Mouse (Mus musculus) kidney, embryonic 16.5 days (tissue): ENCODE measurements around the gene Dnaaf3. TPM values are rescaled to one million over a fixed set of nuclear protein-coding genes. Genes with fewer than 3 reads are reported as not detected.

ENCODE experiments used
- ATAC-seq: fragments of 200-750 bp; cut with Nextera tagmentation; 2 replicates; pipeline ENCODE4 v1.8.0; 2017; ENCODE audit warnings: moderate TSS enrichment; ENCODE audit not compliant: low FRiP score, low TSS enrichment
- H3K27ac ChIP-seq: fragments of 300-500 bp; sonication (generic); 2 replicates; pipeline ENCODE4 v1.5.1; 2014; ENCODE audit warnings: low read length
- H3K27me3 ChIP-seq: fragments of 300-500 bp; sonication (generic); 2 replicates; pipeline ENCODE4 v1.6.1; 2014; ENCODE audit warnings: low read length, control low read depth, mixed read lengths; ENCODE audit not compliant: insufficient read depth
- H3K36me3 ChIP-seq: fragments of 300-500 bp; sonication (generic); 2 replicates; pipeline ENCODE4 v1.6.1; 2014; ENCODE audit warnings: low read length, control low read depth, mixed read lengths; ENCODE audit not compliant: insufficient read depth
- H3K4me1 ChIP-seq: fragments of 300-500 bp; sonication (generic); 2 replicates; pipeline ENCODE4 v1.6.1; 2014; ENCODE audit warnings: low read length, control low read depth, mixed read lengths; ENCODE audit not compliant: insufficient read depth
- H3K4me2 ChIP-seq: fragments of 300-500 bp; sonication (generic); replicated peaks from 2 replicates; pipeline ENCODE4 v1.6.1; 2014; ENCODE audit warnings: low read depth, low read length
- H3K4me3 ChIP-seq: fragments of 300-500 bp; sonication (generic); 2 replicates; pipeline ENCODE4 v1.5.1; 2014; ENCODE audit warnings: mild to moderate bottlenecking, low read length
- H3K9ac ChIP-seq: fragments of 300-500 bp; sonication (generic); replicated peaks from 2 replicates; pipeline ENCODE4 v1.6.1; 2014; ENCODE audit warnings: low read length
- H3K9me3 ChIP-seq: fragments of 300-500 bp; sonication (generic); 2 replicates; pipeline ENCODE4 v1.6.1; 2016; ENCODE audit warnings: low read length, control low read depth
- WGBS: fragments of 180-500 bp; shearing (Covaris S2); extraction: QIAGEN DNeasy Blood & Tissue Kit; methylation state at CpG from one replicate; pipeline ENCODE4 v1.1.7; 2014; 5-methylcytosine and 5-hydroxymethylcytosine counted together
- polyA plus RNA-seq: library from polyadenylated mRNA; unstranded; fragments of >200 nt; fragmentation: Nextera tagmentation; extraction: Ambion mirVana; gene quantifications from 2 replicates; pipeline ENCODE4 v1.2.1, GENCODE M21; 2015

The Dnaaf3 gene
- polyA plus RNA-seq, 1 experiment from 2014 or later, result 3.3 TPM

DNA sequence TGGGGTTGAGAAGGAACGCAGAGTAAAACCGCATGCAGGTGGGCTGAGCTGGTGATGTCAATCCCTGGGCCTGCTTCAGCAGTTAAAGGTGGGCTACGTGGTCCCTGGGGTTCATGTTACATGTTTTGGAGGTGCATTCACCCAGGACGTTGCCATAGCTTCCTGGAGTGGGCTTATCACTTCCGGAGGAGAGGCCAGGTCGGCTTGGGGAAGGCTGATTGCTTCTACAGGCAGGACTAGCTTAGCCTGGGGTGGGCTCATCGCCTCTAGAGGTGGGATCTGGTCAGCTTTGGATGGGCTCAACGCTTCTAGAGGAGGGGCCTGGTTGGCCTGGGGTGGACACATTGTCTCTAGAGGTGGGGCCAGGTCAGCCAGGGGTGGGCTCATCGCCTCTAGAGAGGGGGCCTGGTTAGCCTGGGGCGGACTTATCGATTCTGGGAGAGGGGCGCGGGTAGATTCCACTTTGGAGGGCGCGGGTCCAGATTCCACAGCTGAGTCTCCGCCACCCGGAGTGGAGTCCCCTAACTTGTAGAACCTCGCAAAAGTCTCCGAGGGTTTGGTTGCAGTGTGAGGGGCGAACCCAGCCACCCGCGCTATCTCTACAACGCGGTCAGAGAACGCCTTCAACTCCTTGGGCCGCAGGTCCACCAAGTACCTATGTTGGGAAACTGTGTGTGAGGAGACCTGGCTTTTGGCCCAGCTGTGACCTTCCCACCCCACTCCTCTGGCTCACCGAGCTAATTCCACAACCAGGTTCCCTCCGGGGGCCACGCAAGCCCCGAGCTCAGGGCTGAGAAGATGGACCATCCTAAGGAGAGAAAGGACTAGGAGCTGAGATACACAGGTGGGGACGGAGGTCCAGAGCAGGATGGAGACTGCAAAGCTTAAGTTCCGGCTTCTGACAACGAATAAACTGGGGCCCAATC, 8.8 kb downstream of the Dnaaf3 start:
- Histone ChIP-seq H3K4me2 (no peak overlapping the region), H3K4me3 (no peak overlapping the region), H3K27me3 (peaks cover 4% of the 10 kb centered on the region; the same call in 1 of the 2 replicates), H3K9ac (no peak overlapping the region), H3K36me3 (no peaks in the 10 kb centered on the region), H3K4me1 (peaks cover 17% of the 10 kb centered on the region), H3K27ac (no peak overlapping the region), H3K9me3 (no peaks in the 10 kb centered on the region)
- 86% methylated on average over 33 of the region's 33 CpGs for WGBS
- ATAC-seq, result no peak

DNA sequence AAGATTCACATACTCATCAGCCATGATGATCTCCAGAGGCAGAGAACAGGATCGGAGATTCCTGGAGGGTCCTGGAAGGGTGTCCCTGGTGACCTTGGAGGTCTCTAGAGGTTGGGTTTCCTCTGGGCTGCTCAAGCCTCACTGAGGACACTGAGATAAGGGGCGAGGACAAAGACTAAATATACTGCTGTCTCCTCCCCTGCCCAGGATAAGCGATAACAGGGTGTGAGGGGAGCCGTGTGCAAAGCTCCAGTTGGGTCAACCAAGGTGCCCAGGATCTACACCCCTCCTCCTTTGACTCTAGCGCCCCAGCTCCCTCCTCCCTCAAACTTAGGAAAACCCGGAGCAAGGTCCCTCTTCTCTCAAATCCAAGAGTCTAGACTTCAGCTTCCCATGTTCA, 10.0 kb downstream of the Dnaaf3 start:
- Histone ChIP-seq H3K36me3 (no peaks in the 10 kb centered on the region), H3K9ac (no peak overlapping the region), H3K4me2 (no peak overlapping the region), H3K27ac (no peak overlapping the region), H3K27me3 (peaks cover 4% of the 10 kb centered on the region; the same call in 1 of the 2 replicates), H3K4me3 (no peak overlapping the region), H3K9me3 (no peaks in the 10 kb centered on the region), H3K4me1 (peaks cover 17% of the 10 kb centered on the region)
- WGBS, result 69% methylated on average over 6 of the region's 6 CpGs
- ATAC-seq, result no peak

GRCm38 (mm10) chr7:4521231-4522003, 10.8 kb downstream of the Dnaaf3 start:
- Histone ChIP-seq H3K4me2 (peak overlapping the region; percentile 63), H3K27ac (no peak overlapping the region), H3K9ac (peak overlapping the region; percentile 49; the same call in 1 of the 2 replicates), H3K4me1 (peaks cover 14% of the 10 kb centered on the region), H3K4me3 (peak overlapping the region; percentile 35), H3K27me3 (peaks cover 4% of the 10 kb centered on the region; the same call in 1 of the 2 replicates), H3K36me3 (no peaks in the 10 kb centered on the region), H3K9me3 (no peaks in the 10 kb centered on the region)
- 26% methylated on average over 32 of the region's 32 CpGs for WGBS
- no peak for ATAC-seq

GRCm38 (mm10) chr7:4518487-4518886, 13.8 kb downstream of the Dnaaf3 start:
- no peak for ATAC-seq
- no peak overlapping the region for H3K4me2 ChIP-seq
- peaks cover 4% of the 10 kb centered on the region; the same call in 1 of the 2 replicates for H3K27me3 ChIP-seq
- 57% methylated on average over 1 of the region's 1 CpGs for WGBS
- no peak overlapping the region for H3K27ac ChIP-seq
- no peaks in the 10 kb centered on the region for H3K9me3 ChIP-seq
- peaks cover 29% of the 10 kb centered on the region for H3K4me1 ChIP-seq
- H3K9ac ChIP-seq, result no peak overlapping the region
- no peak overlapping the region for H3K4me3 ChIP-seq
- no peaks in the 10 kb centered on the region for H3K36me3 ChIP-seq

- Histone ChIP-seq H3K4me3 (no peak within 1 kb of the TSS), H3K9me3 (no peaks in the 10 kb centered on the region), H3K36me3 (no peaks in the 10 kb centered on the region), H3K4me2 (no peak within 1 kb of the TSS), H3K9ac (0 out of 2 replicates have a peak within 1 kb of the TSS, but pooled peaks have one; percentile 10), H3K27me3 (0 out of 2 replicates have a peak, but pooled peaks cover under 1% of the 10 kb centered on the region), H3K27ac (no peak within 1 kb of the TSS; the same call in 1 of the 2 replicates), H3K4me1 (peaks cover 29% of the 10 kb centered on the region)
- no peak for ATAC-seq
- 17% methylated on average over 4 of the region's 4 CpGs for WGBS
Measured at GRCm38 (mm10) chr7:4516332-4517050, 15.8 kb downstream of the Dnaaf3 start, which contains the start of gene Tnnt1. Gene Tnnt1 (minus strand): TSS chr7:4516382.

DNA sequence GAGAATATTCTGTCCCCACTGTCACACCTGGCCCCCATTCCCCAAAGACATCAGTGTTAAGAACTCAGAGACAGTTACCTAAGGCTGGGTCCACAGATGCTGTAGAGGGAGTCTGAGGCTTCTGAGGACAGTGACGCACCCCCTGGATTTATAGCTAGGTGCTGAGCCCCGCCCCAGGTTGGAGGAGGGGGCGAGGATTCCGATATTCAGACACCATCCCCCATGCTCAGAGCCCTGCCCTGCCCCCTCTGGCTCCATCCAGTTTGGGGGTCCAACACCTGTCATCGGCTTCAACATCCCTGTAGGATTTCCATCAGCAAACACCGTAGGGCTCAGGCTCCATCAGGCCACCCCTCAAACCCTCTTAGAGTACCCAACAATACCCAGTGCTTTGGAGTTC, 16.4 kb downstream of the Dnaaf3 start:
- Histone ChIP-seq H3K9me3 (no peaks in the 10 kb centered on the region), H3K4me2 (no peak overlapping the region), H3K4me3 (no peak overlapping the region), H3K4me1 (peaks cover 24% of the 10 kb centered on the region), H3K27me3 (no peaks in the 10 kb centered on the region), H3K36me3 (no peaks in the 10 kb centered on the region), H3K27ac (no peak overlapping the region), H3K9ac (no peak overlapping the region)
- WGBS, result 44% methylated on average over 6 of the region's 6 CpGs
- no peak for ATAC-seq

GRCm38 (mm10) chr7:4513829-4514712, 18.2 kb downstream of the Dnaaf3 start:
- Histone ChIP-seq H3K9ac (peak overlapping the region; percentile 5), H3K27ac (peak overlapping the region; percentile 61), H3K36me3 (no peaks in the 10 kb centered on the region), H3K4me1 (peaks cover 23% of the 10 kb centered on the region), H3K27me3 (no peaks in the 10 kb centered on the region), H3K4me2 (no peak overlapping the region), H3K9me3 (no peaks in the 10 kb centered on the region), H3K4me3 (no peak overlapping the region)
- 49% methylated on average over 6 of the region's 6 CpGs for WGBS
- ATAC-seq, result peak; percentile 44

DNA sequence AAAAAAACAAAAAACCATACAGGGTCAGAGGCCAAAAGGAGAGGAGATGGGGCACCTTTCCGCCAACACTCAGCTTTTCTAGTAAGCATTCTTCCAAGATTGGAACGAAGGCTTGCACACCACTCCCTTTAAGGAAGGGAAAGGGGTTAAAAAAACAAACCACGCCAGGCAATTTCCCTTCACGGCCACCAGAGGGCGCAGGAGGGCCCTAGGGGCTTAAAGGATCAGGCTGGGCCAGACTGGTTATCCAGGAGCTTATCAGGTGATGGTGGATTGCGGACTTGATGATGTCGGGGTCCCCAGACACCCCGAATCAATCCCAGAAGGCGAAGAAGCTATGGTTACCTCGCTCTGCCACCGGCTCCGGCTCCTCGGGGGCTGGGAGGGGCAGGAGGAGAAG, 19.0 kb downstream of the Dnaaf3 start:
- 30% methylated on average over 13 of the region's 13 CpGs for WGBS
- ATAC-seq, result no peak
- Histone ChIP-seq H3K27me3 (no peaks in the 10 kb centered on the region), H3K36me3 (no peaks in the 10 kb centered on the region), H3K9me3 (no peaks in the 10 kb centered on the region), H3K27ac (no peak overlapping the region), H3K9ac (no peak overlapping the region), H3K4me2 (no peak overlapping the region), H3K4me1 (peaks cover 23% of the 10 kb centered on the region), H3K4me3 (no peak overlapping the region)
